ENCODE assay signal across 29 mouse cellular contexts in the genomic region with DNA sequence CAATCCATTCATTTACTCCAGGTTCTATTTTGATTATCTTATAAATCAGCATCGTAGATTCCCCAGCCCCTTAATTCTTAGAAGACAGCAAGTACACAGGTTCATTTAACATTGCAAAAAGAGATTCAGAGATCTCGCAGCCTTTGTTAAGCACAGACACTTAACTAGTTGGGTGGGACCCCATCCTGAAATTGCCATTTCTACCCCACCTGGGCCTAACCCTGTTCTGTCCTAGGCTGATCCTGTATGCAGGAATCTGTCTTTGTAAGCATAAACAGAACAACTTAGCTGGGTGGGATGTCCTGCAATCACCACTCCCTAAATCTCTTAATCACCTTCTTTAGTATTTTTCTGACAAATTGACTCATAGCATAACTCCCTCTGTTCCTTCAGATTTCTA.
"Had no signal": no experiment of that assay in that cellular context is flagged by ENCODE, and none has a peak within 500 bp of the region (broad histone marks: within the 10 kb centered on the region; RNA-seq: fewer than 3 reads in every experiment).

No protein-coding gene starts in this region.

- H3K4me3 ChIP-seq: heart, embryonic 10.5 days; heart, embryonic 12.5 days; heart, embryonic 13.5 days; heart, embryonic 15.5 days; hindbrain, embryonic 10.5 days; hindbrain, embryonic 12.5 days; hindbrain, embryonic 13.5 days; hindbrain, embryonic 15.5 days; intestine, embryonic 15.5 days; kidney, embryonic 15.5 days; layer of hippocampus, adult 2 months had no signal

- H3K27ac ChIP-seq: heart, embryonic 10.5 days; heart, embryonic 13.5 days; heart, embryonic 15.5 days; hindbrain, embryonic 10.5 days; hindbrain, embryonic 12.5 days; hindbrain, embryonic 13.5 days; hindbrain, embryonic 14.5 days; hindbrain, embryonic 15.5 days; hindbrain, postnatal 0 days; intestine, embryonic 15.5 days; kidney, embryonic 15.5 days; kidney, postnatal 0 days; layer of hippocampus, adult 2 months had no signal

- DNase-seq: heart, postnatal 10 days; heart, postnatal 14 days; heart, postnatal 36 days; kidney, adult 11 months; kidney, adult 18-20 months; kidney, adult 2 months; kidney, adult 8-10 months; kidney, adult 9 months; kidney, postnatal 10 days; kidney, postnatal 14 days; kidney, postnatal 25 days; kidney, postnatal 36 days; kidney, postnatal 4 days; layer of hippocampus, adult 9-11 months; layer of hippocampus, postnatal 36 days had no signal
